Comparison of ENCODE assay signal across 17 mouse cellular contexts in genomic region chr2:61100854-61101253, GRCm38 (mm10).
DNase-seq lines count a peak whose midpoint lies in the region; ATAC-seq and TF ChIP-seq lines count a peak whose summit lies in the region.
"Had no signal": no experiment of that assay in that cellular context is flagged by ENCODE, and none has a peak within 500 bp of the region (broad histone marks: within the 10 kb centered on the region; RNA-seq: fewer than 3 reads in every experiment).

No protein-coding gene starts in this region.

- WGBS in kidney, adult 2 months = 41% methylated on average over 4 of the region's 4 CpGs

- no peaks in the 10 kb centered on the region for H3K36me3 ChIP-seq in kidney, adult 2 months (ENCODE audit: control insufficient read depth, insufficient read depth, low read length)
- H3K36me3 ChIP-seq: hindbrain, embryonic 15.5 days; liver, embryonic 13.5 days had no signal

- DNase-seq in heart, adult 11 months = peak; percentile 89
- no peak for DNase-seq in heart, postnatal 25 days (ENCODE audit: low spot score)
- peak; percentile 12 for DNase-seq in kidney, adult 2 months
- peak; percentile 47 for DNase-seq in kidney, postnatal 14 days
- peak; percentile 76 for DNase-seq in lung, postnatal 10 days
- DNase-seq in embryo, embryonic 10.5 days (ENCODE audit: low spot score) = no peak
- no peak for DNase-seq in adrenal gland, adult (ENCODE audit: inconsistent age in 2 of 2, low spot score in 1 of 2)
- DNase-seq: adrenal gland, adult 8-10 months; cerebellum, postnatal 25 days; liver, embryonic 13.5 days; thymus, adult 18-20 months had no signal

- H3K4me1 ChIP-seq in kidney, adult 2 months (ENCODE audit: control insufficient read depth, insufficient read depth, low read length) = no peaks in the 10 kb centered on the region
- H3K4me1 ChIP-seq: hindbrain, embryonic 15.5 days; liver, embryonic 13.5 days had no signal

- intact Hi-C loops in heart, postnatal 25 days (cut with DNase I) = no loop called here

- H3K27me3 ChIP-seq in kidney, adult 2 months (replicated peaks; ENCODE audit: control insufficient read depth, insufficient read depth, low read length) = no peaks in the 10 kb centered on the region
- H3K27me3 ChIP-seq: hindbrain, embryonic 15.5 days; liver, embryonic 13.5 days had no signal

- no peak for ATAC-seq in frontal cortex, adult (ENCODE audit: low TSS enrichment)
- ATAC-seq: forebrain, embryonic 14.5 days; intestine, embryonic 16.5 days had no signal

- H3K27ac ChIP-seq in kidney, adult 2 months (ENCODE audit: insufficient read depth, low read depth, low read length) = no peak overlapping the region
- H3K27ac ChIP-seq: hindbrain, embryonic 15.5 days; left cerebral cortex, adult 2 months; liver, embryonic 13.5 days had no signal

- no peak for TF ChIP-seq POLR2A in kidney, adult 2 months (IDR thresholded peaks at IDR 0.05; ENCODE audit: low read depth, low read length)

- no peak for TF ChIP-seq CTCF in kidney, adult 2 months (conservative IDR thresholded peaks at IDR 0.05; ENCODE audit: insufficient read depth, insufficient read length, low read depth, low read length)

- no peak overlapping the region for H3K4me3 ChIP-seq in kidney, adult 2 months (ENCODE audit: insufficient read depth, low read depth, low read length)
- H3K4me3 ChIP-seq: erythroblast, embryonic 14.5 days; hindbrain, embryonic 15.5 days; left cerebral cortex, adult 2 months; liver, embryonic 13.5 days had no signal

Comparison
In these comparisons a context has a peak if more than half of its experiments do, and no peak if none do; other contexts are left out.
1. DNase-seq: peak in heart, adult 11 months (single experiment), kidney, adult 2 months (single experiment), kidney, postnatal 14 days (single experiment) and lung, postnatal 10 days (single experiment); none in heart, postnatal 25 days (single experiment), embryo, embryonic 10.5 days (single experiment) and adrenal gland, adult (0 of 2).